Mouse (Mus musculus) liver, postnatal 0 days (tissue): ENCODE measurements around the gene Pm20d2.

Experiments used
- CTCF ChIP-seq: sonication (generic); IDR thresholded peaks from 2 replicates; pipeline ENCODE4 v1.5.1; 2016; ENCODE audit warnings: antibody characterized with exemption, low read depth
- EP300 ChIP-seq: IDR thresholded peaks from 2 replicates; pipeline ENCODE4 v1.6.1; 2016; ENCODE audit warnings: antibody characterized with exemption, low read depth, mild to moderate bottlenecking

GRCm38 (mm10) chr4:33224003-33224675 lies 34.6 kb upstream of the Pm20d2 start:
- TF ChIP-seq CTCF (no peak), EP300 (no peak)
